Mouse (Mus musculus) gastrocnemius, adult 2 months (tissue): ENCODE results near the gene Olfr108. TPM values are rescaled to one million over a fixed set of nuclear protein-coding genes. Genes with fewer than 3 reads are reported as not detected.

ENCODE experiments used
- DNase-seq: peaks from one replicate; pipeline ENCODE4 v3.0.0; 2022
- H3K27ac ChIP-seq: fragments of 200-600 bp; 2 replicates; pipeline ENCODE4 v1.8.1; 2022; ENCODE audit warnings: mild to moderate bottlenecking
- H3K4me3 ChIP-seq: fragments of 200-600 bp; 2 replicates; pipeline ENCODE4 v1.8.1; 2022; ENCODE audit warnings: mild to moderate bottlenecking, moderate library complexity
- CTCF ChIP-seq: fragments of 200-600 bp; IDR thresholded peaks from 2 replicates; pipeline ENCODE4 v1.8.1; 2022; ENCODE audit warnings: antibody characterized with exemption, mild to moderate bottlenecking, moderate library complexity
- intact Hi-C: fragments of 180-260 bp; cut with DNase I; formaldehyde crosslinking; loops from one replicate; pipeline ENCODE4 v1.15.1; 2025
- long read RNA-seq, 2 experiments: library from polyadenylated mRNA; stranded (forward); transcript quantifications; one replicate each; pipeline ENCODE4 v2.0.0; 2021
- total RNA-seq, 2 experiments: library from RNA; stranded (reverse); gene quantifications; 2 replicates each; pipeline ENCODE4 v1.2.3; 2021

Gene Olfr108
- not detected for total RNA-seq
- long read RNA-seq, experiment 1: 0 reads
- long read RNA-seq, experiment 2: 0 reads

GRCm38 (mm10) chr17:37445180-37445579, at the start of gene Olfr108:
Olfr108 (plus strand) TSS chr17:37445480.
- Histone ChIP-seq H3K4me3 (no peak within 1 kb of the TSS), H3K27ac (no peak within 1 kb of the TSS)
- intact Hi-C loops: no loop called here
- no peak for TF ChIP-seq CTCF
- no peak for DNase-seq

DNA sequence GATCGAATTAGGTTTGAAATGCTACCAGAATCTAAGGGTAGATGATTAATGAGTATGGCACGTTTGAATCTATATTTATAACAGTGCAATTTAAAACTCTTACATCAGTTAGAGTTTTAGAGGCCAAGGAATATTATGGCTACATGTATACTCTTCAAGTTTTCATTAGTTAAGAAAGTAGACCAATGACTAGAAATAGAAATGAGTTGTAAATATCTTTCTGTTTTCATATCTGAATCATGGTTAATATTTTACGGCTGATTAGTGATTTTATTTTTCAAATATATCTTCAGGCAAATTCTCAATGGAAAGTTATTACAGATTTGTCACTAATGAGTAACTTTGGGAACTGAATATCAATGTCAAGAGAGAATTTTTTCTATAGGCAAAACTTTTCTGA, 46.4 kb upstream of the Olfr108 start, which contains the start of gene Olfr107:
Gene Olfr107 (plus strand): TSS at position 301 of the 400 bp plus-strand sequence.
- H3K4me3 ChIP-seq: no peak within 1 kb of the TSS
- no peak for TF ChIP-seq CTCF
- DNase-seq: no peak
- no peak within 1 kb of the TSS for H3K27ac ChIP-seq
- intact Hi-C loops: no loop called here

DNA sequence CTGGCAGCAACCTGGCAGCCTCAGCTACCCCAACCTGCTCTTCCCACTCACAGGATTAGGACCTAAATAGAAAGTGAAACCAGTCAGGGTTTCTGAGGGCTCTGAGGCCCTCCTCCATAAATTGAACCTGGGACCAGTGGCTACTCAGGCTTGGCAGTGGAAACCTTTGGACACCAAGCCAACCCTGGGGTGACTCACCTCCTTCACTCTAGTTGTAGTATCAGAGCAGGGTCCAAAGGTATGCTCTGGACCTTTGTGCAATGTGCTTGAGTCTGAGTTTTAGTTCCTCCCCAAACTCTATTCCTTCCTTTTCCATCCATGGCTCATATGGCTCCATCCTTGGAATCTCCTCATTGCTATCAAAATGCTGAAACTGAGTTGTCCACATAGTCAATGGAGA, 31.9 kb upstream of the Olfr108 start:
- Histone ChIP-seq H3K4me3 (no peak overlapping the region), H3K27ac (no peak overlapping the region)
- no peak for DNase-seq
- intact Hi-C loops: no loop called here
- TF ChIP-seq CTCF: no peak

DNA sequence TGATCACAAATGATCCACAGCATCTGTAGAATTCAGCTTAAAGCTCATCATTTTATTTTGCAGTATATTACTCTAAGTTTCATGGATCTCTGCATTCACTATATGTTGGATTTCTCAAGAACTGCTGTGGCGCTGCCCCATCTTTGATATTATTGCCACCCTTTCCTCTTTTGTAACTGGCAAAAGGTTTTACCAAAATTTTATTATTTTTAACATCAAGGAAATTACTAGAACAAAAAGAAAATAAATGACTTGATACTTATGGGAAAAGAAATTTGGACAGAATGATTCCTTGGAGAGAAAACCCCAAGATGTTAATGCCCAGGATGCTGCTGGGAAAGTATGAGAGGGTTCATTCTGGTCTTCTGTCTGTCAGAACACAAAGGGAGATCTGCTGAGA, 13.3 kb downstream of the Olfr108 start, which contains the start of gene Olfr109:
Gene Olfr109 (plus strand): TSS at position 301 of the 400 bp plus-strand sequence.
- Histone ChIP-seq H3K4me3 (no peak within 1 kb of the TSS), H3K27ac (no peak within 1 kb of the TSS)
- no peak for DNase-seq
- intact Hi-C loops: no loop called here
- no peak for TF ChIP-seq CTCF

DNA sequence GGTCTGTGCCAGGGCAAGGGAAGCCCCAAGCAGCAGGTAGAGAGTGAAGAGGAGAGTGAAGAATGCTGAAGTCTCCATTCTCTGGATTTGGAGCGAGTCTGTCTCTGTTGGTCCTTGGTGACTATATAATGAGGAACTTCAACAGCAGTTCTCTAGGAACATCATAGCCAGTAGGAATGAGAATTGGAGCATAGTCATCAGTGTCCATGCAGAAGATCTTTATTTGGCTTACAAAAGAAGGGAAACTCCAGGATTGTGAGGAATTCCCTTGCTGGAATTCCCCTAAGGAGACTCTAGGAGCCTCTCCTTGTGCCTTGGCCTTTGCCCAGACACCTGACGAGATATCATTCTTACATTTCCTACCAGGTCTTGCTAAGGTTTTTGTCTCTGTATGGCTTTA, 38.2 kb downstream of the Olfr108 start, which contains the start of gene H2-M2:
Gene H2-M2 (minus strand): TSS at position 101 of the 400 bp plus-strand sequence.
- DNase-seq: no peak
- no peak within 1 kb of the TSS for H3K4me3 ChIP-seq
- TF ChIP-seq CTCF: no peak
- intact Hi-C loops: no loop called here
- H3K27ac ChIP-seq: no peak within 1 kb of the TSS

GRCm38 (mm10) chr17:37491930-37492518, 46.7 kb downstream of the Olfr108 start, which contains the start of gene Olfr110:
Olfr110 (plus strand) TSS chr17:37492468.
- no peak for DNase-seq
- intact Hi-C loops: no loop called here
- H3K27ac ChIP-seq: no peak within 1 kb of the TSS
- TF ChIP-seq CTCF: no peak
- no peak within 1 kb of the TSS for H3K4me3 ChIP-seq

Other genes starting within 250 kb of the Olfr108 start
- gene Olfr94, start 244.5 kb upstream of the Olfr108 start, total RNA-seq: not detected
- gene Olfr95, start 232.4 kb upstream of the Olfr108 start, total RNA-seq: not detected
- gene Olfr96, start 225.3 kb upstream of the Olfr108 start, total RNA-seq: not detected
- not detected for gene Olfr97, start 208.2 kb upstream of the Olfr108 start, total RNA-seq
- gene Olfr98, start 181.7 kb upstream of the Olfr108 start, total RNA-seq: not detected
- gene H2-M3, start 175.3 kb upstream of the Olfr108 start, total RNA-seq: 1 to 10 TPM in 1 of 2 experiments, under 1 TPM in 1; 0.77 to 1.6 TPM
- gene Olfr99, start 162.0 kb upstream of the Olfr108 start, total RNA-seq: not detected
- not detected for gene Olfr101, start 141.2 kb upstream of the Olfr108 start, total RNA-seq
- gene Olfr102, start 128.4 kb upstream of the Olfr108 start, total RNA-seq: not detected
- not detected for gene Olfr103, start 105.8 kb upstream of the Olfr108 start, total RNA-seq
- gene Olfr104-ps, start 85.9 kb upstream of the Olfr108 start, total RNA-seq: not detected
- not detected for gene Olfr105-ps, start 66.4 kb upstream of the Olfr108 start, total RNA-seq
- gene Olfr106-ps, start 55.1 kb upstream of the Olfr108 start, total RNA-seq: not detected
- not detected for gene Olfr107, start 46.3 kb upstream of the Olfr108 start, total RNA-seq
- gene Olfr109, start 13.4 kb downstream of the Olfr108 start, total RNA-seq: not detected
- not detected for gene H2-M2, start 38.1 kb downstream of the Olfr108 start, total RNA-seq
- gene Olfr110, start 47.0 kb downstream of the Olfr108 start, total RNA-seq: not detected
- not detected for gene Olfr111, start 62.5 kb downstream of the Olfr108 start, total RNA-seq
- not detected for gene Olfr112, start 124.0 kb downstream of the Olfr108 start, total RNA-seq
- not detected for gene Olfr113, start 132.2 kb downstream of the Olfr108 start, total RNA-seq
- not detected for gene Olfr114, start 147.3 kb downstream of the Olfr108 start, total RNA-seq
- not detected for gene Olfr115, start 181.6 kb downstream of the Olfr108 start, total RNA-seq
- gene Olfr116, start 181.7 kb downstream of the Olfr108 start, total RNA-seq: not detected
- not detected for gene Olfr117, start 218.3 kb downstream of the Olfr108 start, total RNA-seq
- gene Olfr118, start 221.5 kb downstream of the Olfr108 start, total RNA-seq: not detected